Mouse (Mus musculus) liver, embryonic 14.5 days (tissue): ENCODE measurements around the gene Syt9.

Source experiments
- CTCF ChIP-seq: IDR thresholded peaks from 2 replicates; pipeline ENCODE4 v1.5.1; 2016; ENCODE audit warnings: antibody characterized with exemption, low read depth, control low read depth
- EP300 ChIP-seq: IDR thresholded peaks from 2 replicates; pipeline ENCODE4 v1.6.1; 2016; ENCODE audit warnings: antibody characterized with exemption, low read depth

DNA sequence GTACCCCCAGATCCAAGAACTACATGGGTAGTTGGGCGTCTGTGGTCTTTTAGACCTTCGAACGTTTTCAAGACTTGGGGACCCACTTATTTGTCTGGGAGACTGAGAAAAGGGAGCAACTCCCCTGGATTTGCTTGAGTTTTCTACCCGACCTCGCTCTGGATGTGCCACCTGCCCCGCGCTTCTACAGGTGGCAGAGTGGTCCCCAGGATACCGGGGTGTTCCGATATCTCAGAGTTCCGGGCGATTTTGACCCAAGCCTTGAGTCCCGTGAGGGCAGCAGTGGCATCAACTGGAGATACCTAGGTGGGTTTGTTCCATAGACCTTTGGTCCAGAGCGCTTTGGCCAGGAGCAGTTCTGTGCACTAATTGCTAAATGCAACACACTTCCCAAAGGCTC, 224.9 kb downstream of the Syt9 start:
- TF ChIP-seq EP300 (no peak), CTCF (no peak)
